Mouse (Mus musculus) adrenal gland, postnatal 25 days (tissue): Measurements from ENCODE around the gene Cnn3. TPM values are rescaled to one million over a fixed set of nuclear protein-coding genes. Genes with fewer than 3 reads are reported as not detected.

Experiments used
- DNase-seq: peaks from one replicate; pipeline ENCODE4 v3.0.0; 2021; ENCODE audit warnings: mixed read lengths
- total RNA-seq: library from RNA; stranded (reverse); gene quantifications from 2 replicates; pipeline ENCODE4 v1.2.3, GENCODE M21; 2021

Gene Cnn3
- total RNA-seq, 1 experiment from 2014 or later, result 220 TPM

DNA sequence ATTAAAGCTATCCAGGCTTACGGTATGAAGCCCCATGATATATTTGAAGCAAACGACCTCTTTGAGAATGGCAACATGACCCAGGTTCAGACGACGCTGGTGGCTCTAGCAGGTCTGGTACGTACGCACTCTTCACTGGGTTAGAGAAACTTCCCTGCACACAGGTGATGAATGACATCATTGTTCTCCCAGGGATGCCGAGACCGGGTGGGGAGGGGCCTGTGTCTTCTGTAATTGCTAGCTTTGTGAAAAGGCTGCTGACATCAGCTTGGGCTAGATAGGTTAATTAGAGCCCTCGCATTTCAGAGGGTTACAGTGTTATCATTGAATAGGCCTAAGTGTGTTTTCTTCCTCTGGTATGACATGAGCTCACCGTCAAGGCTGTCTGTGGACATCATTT, 25.1 kb downstream of the Cnn3 start:
- no peak for DNase-seq

DNA sequence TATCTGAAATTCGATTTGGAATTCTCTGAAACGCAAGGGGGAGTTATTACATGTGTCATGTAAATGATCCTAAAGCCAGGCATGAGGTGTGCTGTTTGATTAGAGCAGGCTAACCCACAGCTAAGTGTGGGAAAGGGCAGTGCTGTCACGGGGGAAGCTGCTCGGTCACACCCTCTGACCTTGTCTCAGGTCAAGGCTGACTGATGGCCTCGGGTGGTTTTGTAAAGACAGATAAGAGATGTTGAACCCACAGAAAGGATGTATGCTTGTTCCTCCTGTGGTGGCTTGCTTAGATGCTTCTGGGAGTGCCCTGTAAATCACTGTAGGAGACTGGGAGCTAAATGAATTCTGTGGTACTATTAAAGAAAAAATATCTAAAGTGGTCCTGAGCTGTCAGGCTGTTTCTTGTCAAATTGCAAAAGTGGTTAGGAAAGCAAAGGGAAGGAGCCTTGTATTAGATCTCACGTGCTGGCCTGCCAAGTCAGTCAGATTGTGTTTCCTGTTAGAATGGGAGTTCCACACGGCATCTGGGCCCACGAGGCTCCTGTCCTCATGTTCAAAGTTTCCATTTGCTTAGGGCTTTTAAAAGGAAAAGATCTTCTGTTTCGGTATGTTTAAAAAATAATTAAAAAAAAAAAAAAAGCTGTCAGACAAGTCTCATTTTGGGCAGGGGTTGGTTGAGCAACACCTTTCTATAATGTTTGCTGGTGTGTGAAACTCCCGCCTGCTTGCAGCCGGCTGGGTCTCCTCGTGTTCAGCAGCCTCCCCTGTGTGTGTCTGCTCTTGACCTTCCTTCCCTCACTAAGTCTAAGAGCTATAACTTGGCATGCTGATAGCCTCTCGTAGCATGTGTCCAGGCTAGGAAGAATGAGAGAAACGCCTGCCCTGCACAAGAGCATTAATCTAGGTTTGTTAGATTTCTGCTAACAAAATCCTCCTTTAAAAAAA, 32.5 kb downstream of the Cnn3 start:
- no peak for DNase-seq

DNA sequence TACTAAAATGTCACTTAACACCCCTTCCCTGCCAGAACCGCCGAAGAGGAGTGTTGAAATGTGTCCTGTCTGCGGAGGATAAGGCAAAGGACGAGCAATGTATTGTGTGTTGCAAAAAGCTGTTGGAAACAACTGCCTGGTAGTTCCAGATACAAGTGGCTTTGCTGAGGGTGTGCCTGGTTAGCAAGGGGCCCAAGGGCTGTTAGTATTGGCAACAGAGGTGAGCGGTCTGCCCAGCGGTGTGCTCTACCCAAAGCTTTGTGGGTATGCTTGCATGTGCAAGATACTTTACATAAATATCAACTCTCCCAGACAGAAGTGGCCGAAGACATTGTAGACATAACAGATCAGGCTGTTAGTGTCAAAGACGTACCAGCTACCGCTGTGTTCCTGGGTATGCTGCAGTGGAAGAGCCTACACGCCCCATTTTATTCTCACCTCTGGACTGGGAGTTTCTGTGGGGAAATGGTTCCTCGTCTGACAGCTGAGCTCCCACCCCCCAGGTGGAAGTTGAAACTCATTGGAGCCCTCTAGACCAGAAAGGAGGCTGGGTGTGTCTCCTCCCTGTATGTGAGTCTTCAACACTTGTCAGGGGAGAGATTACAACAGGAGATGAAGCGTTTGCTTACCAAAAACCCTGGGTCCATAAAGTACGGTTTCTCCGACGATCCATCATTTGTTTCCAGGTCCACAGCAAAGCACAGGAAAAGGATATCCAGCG, 34.3 kb downstream of the Cnn3 start:
- no peak for DNase-seq

DNA sequence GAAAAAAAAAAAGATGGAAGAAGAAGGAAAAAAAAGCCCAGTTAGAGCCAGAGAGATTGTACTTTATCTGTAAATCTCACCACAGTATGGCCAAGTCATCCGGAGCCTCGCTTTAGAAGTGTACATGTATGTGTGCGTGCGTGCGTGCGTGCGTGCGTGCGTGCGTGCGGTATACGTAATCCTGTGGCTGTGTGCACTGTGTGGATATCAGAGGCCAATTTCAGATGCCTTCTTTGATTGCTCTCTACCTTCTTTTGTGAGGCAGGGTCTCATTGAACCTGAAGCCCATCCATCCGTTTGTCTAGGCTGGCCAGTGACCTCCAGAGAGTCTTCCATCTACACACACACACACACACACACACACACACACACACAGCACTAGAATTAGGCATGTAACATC, 35.2 kb downstream of the Cnn3 start:
- no peak for DNase-seq

DNA sequence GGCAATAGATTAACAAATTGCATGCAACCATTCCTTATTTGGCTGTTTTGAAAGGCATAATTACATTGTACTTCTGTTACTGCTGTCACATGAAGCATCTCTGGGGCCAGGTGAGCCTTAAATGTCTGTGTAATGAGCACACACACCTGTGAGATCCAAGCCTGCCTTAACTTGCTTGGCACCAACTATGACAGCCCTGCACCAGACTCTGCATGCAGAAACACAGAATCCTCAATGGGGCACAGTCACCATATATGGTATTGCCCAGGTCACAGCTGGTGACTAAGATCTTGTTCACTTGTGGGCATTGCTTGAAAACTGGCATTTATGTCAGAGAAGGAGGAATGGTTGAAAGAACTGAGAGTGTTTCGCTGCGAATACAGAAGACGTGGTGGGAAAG, 36.5 kb downstream of the Cnn3 start:
- DNase-seq, result no peak

DNA sequence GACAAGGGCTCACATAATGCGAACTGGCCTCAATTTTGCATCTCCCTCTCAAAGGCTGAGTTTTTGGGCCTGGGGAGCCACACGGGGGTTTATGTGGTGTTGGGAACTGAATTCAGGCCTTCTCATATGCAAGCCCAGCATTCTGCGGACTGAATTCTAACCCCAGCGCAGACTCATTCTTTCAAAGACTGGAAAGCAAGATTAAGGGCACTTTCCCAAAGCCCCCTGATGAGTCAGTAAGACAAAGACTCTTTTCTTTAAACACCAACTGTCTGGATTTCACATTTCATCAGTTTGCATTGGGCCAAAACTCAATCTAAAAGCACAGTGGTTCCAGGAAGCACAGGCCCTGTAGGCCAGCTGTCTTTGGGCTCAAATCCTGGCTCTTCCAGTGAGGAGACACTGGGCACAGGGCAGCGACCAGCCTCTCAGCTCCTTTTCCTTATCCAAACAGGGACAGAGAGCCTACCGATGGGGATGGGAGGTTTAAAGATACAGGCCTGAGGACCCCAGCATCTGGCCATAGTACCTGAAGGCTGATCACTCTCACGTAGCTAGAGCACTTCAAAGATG, 38.5 kb downstream of the Cnn3 start:
- no peak for DNase-seq

DNA sequence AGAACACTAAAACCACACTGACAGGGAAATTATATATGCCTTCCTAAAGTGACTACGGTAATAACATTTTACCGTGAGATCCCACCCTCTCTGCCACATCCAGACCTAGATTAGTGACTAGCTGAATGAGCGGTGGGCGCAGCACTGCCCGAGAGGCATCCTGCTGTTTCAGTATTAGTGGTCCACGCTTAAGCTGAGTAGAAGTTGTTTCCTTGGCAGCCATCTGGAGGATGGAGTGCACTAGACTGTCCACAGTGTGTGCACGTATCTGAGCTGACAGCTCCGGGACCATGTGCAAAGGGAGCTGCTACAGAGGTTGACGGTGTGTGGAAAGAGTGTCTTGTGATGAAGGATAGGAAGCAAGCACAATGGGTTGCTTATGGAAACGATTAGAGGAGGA, 39.5 kb downstream of the Cnn3 start:
- no peak for DNase-seq

DNA sequence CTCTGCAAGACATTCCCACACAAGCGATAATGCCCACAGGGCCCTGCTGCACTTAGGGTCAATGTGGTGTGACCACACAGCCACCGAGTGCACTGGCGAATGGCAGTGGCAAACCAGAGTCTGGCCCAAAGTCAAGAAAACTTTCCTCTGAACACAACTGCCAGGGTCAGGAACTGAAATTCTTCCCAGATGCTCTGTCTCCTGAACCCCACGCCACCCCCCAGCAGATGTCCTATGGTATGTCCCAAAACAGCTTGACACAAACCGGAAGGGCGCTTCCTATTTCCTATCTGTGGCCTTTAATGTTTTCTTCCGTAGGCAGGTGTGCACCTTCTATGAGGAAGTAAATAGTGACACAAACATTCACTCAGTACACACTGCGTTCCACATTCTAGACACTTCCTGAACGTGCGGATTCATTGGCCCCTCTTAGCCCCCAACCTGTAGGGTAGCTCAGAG, 40.8 kb downstream of the Cnn3 start:
- DNase-seq, result no peak

DNA sequence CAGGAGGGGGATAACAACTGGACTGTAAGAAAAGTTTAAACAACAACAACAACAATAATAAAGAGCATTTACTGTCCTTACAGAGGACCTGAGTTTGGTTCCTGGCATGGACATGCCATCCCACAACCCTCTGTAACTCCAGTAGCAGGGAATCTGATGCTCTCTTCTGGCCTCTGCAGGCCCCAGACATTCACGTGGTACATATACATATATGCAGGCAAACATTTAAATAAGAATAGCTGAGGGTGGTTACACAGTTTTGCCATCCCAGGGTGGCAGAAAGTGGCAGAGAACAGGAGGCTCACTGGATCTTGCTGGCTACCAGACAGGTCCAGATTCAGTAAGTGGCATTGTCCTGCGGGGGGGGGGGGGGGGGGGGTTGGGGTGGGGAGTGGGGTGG, 41.8 kb downstream of the Cnn3 start:
- DNase-seq, result no peak

DNA sequence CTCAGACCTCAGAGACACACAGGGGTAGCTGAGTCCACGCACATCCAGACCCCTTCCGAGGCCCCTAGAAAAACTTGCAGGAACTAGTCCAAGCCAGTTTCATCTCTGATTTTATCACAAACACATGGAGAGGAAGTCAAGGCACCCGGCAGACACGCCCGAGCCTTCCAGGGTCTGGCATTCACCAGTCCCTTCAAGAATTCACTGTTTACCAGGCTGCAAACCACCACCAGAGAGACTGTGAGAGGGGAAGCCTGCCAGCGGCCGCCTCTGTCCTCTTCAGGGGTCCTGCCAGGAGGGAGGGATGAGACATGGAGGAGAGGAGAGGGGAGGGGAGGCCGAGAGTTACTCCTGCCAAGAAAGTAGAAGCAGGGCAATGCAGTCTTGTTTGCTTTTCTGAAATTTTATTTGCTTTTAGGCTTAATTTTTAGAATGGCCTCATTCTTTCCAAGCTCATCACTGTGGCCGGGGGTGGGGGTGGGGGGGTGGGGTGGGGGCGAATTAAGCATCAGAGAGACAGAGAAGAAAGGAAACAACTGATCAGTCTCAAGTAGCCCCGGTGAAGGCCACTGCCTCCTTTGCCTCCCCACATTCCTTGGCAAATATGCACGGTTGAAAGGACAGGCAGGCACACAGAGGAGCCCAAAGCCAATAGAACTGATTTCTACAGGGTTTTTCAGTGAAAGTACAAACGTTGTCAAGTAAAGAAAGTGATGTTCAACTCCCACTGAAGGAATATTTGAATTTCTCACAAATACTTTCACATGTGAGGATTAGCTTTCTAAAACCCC, 43.1 kb downstream of the Cnn3 start:
- peak; percentile 15 for DNase-seq

DNA sequence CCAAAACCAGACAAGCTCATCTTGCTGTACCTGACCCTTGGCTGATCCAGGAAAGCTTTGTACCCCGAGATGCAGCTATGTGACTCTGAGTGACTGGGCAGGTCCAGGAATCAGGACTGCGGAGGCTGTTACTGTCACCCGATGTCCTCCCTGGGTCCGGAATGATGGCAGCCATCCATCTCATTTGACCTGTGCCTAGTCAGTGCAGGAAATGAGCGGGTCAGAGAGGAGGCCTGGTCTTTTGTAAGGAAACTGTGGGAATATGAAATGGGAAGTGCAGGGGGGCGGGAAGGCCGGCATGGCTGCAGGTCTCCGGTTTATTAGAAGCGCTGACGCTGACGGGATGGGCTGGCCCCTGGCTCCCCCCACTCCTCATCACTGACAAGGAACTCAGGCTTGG, 45.4 kb downstream of the Cnn3 start:
- DNase-seq, result no peak

DNA sequence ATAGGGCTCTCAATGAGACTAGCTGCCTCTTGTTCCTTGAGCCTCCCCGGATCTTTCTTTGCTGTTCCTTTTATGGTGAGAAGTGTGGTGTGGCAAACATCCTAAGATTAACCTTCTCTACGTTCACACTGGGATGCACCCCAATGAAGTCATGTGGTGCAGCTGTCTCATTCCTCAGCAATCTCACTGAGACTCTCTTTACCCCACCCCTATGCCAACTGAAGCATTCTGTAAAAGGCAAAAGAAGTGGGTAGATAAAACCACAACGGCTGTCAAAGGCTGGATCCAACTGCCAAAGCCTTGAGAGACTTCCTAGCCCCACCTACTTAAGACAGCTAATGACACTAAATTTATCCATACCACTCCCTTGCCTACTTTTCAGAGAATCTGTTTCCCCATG, 48.4 kb downstream of the Cnn3 start:
- DNase-seq, result no peak

DNA sequence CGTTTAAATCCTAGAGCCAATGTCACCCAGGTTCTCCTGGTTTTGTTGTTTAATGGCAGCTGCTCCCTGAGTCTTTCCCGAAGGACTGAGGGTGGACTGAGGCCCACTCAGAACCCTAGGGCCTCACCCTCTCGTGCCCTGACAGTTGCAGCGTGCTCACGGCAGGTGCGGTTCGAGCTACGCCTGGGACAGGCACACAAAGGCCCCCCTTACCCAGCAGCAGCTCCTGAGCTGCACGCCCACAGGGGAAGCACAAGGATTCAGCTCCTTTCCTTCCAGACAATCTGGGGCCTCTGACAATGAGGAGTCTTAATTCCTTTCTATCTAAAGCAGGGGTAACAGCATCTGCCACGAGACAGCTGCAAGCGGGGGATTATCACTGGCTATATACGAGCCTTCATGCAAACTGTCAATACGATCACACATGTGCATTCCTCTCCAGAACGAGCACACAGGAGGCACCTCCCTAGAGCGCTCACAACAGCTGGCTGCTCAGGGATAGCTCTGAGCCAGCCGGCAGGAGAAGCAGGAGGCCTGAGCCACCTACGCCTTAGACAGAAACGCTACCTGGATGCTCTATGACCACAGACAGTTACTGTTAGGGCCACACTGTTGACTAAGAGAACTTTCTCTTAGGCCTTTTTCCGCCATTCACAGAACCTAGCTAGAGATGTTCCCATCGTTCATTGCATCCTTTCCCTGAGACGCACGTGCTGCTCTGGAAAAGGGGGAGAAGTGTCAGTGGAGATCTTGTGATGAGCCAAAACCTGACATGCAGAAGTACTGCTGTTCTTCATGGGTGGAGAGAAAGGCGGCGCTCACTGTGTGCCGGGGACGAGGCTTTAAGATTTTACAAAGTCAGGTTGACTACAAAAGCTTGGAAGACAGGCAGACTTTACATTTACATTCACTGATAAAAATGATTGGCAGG, 54.0 kb downstream of the Cnn3 start:
- no peak for DNase-seq

DNA sequence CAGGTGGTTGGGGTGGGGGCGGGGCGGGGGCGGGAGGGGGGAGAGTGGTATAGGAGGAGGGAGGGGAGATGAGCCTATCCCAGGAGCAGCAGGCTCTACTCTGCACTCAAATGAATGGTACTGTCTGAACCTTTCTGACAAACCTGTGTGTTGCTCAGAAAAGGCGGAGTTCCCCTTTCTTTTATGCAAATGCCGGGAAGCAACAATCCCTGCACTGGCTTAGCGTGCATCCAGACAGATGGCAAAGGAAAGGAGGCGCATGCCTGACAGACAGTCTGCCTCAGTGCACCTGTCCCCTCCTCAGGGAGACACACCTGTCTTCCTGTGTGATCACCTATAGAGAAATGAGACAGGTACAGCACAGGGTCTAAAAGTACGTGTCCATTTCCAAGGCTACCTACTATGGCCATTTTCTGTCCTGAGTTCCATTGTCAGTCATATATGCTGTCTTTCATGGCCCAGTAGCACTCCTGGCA, 54.7 kb downstream of the Cnn3 start:
- DNase-seq, result no peak

DNA sequence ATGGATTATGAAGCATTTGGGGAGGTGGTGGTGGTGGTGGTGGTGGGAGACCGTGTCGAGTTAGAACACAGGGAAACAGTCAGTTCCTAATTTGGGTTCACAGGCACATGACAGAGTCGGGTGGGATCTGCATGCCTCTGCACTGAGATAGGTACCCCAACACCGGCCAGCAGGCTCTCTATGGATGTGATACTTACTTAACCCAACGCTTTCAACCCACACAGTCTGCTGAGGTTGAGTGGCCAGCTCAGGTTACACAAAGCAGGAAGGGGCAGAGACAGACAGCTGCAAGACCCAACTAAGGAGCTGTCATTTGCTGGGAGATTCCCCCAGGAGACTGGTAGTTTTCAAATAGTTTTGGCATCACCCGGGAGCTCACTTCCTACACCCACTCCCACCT, 55.3 kb downstream of the Cnn3 start:
- no peak for DNase-seq

DNA sequence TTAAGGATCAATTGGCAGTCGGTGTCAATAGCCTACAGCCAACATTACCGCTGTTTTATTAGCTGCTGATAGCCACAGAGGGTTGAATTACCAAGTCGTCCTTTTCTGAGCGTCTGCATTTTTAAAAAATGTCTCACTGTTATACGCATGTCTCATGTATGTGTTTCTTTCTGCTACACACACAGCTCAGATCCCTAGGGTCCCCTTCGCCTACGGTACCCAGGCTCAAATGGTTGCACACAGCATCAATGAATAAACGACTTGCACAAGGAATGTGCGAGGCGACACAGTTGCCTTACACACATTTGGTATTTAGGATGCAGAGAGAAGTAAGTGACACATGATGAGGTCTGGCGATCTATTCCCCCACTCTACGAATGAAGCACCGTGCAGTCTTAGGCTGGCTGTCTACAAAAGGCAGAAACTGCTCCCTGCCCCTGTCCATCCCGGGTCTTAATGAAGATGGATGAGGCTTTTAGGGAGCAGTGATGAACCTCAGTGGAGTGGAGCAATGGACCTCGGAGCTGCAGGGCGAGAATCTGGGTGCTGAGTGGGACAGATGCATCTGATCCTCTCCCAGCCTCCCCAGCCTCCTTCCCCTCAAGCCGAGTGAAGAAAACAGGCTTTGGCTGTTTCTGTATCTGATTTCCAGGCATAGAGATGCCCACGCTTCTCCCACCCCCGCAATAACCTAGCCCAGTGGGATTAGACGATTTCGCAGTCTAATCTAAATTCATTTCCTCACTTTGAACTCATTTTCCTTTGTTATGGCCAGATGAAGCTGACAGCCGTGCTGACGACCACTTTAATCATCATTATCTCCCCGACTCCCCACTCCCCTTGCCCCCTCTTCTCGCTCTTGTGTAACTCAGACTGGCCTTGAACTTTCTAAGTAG, 57.2 kb downstream of the Cnn3 start:
- DNase-seq, result no peak

DNA sequence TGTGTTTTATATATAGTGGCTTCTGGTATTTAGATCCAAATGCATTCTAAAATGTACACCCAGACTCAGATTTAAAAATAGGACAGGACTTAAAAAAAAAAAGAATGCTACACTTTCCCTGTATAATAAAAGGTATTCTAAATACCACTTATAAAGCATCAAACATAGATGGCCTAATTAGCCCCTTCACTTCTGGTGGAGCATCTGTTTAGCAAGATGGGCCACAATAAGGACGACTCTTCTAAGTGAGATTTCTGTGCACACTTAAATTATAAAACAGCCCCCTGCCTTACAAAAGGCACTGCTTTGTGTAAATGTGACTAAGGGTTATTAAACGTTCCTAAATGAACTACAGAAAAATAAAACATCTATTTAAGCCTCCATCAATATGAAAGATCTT, 58.9 kb downstream of the Cnn3 start:
- no peak for DNase-seq

DNA sequence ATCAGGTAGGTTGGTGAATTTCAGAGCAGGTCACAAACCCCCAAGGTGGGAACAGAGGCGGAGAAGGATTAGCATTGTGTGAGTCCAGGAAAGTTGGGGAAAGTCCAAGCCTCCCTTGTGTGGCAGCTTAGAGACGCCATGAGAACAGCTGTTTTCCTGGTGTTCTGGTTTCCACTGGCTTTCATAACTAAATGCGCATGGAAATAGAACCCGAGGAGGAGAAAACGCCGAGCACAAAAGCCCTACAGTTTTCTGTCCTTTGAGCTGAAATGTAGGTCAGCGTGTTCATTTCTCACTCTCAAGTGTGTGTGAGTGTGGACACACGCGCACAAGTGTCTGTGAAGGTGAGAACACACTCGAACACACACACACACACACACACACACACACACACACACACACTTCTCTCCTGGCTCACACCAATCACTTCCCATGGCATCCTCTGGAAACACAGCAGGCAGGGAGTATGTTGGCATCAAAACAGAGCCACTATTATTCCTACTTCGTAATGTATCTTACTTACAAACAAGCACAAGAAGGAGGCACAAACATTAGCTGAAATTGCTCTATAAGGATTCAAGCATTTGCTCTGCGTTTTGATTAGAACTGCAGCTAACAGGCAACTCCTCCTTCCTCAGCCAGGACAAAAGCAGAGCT, 63.3 kb downstream of the Cnn3 start:
- no peak for DNase-seq

DNA sequence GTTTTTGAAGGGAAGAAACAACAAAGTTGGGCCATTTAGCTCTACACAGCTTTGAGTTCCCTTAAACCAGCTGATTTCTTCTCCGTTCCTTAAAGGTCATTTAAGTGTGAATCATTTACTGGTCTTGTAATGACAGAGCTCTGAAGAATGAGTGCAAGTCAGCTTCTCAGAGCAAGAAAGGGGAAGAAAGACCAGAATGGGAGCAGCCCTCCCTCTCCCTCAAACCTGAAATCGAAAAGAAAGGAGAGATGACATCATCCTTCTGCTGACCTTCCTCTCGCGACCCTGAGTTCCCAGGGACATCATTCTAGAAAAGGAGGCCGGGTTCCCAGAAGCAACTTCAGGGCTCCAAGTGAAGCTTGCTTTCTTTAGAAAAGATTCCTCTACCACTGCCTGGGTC, 64.6 kb downstream of the Cnn3 start:
- DNase-seq, result peak; percentile 41
